Mouse (Mus musculus) liver, embryonic 12.5 days (tissue): ENCODE data around the gene Cdh6. TPM values are rescaled to one million over a fixed set of nuclear protein-coding genes. Genes with fewer than 3 reads are reported as not detected.

Experiments
- ATAC-seq: fragments of 200-750 bp; cut with Nextera tagmentation; 2 replicates; pipeline ENCODE4 v1.8.0; 2017; ENCODE audit warnings: moderate number of reproducible peaks, mild to moderate bottlenecking, moderate library complexity
- H3K27ac ChIP-seq: fragments of 300-500 bp; sonication (generic); 2 replicates; pipeline ENCODE4 v1.5.1; 2016; ENCODE audit warnings: mild to moderate bottlenecking
- H3K27me3 ChIP-seq: fragments of 300-500 bp; sonication (generic); replicated peaks from 2 replicates; pipeline ENCODE4 v1.6.1; 2016; ENCODE audit warnings: mild to moderate bottlenecking, moderate library complexity
- H3K36me3 ChIP-seq: fragments of 300-500 bp; sonication (generic); 2 replicates; pipeline ENCODE4 v1.6.1; 2016; ENCODE audit warnings: mild to moderate bottlenecking, moderate library complexity
- H3K4me1 ChIP-seq: fragments of 300-500 bp; sonication (generic); 2 replicates; pipeline ENCODE4 v1.6.1; 2016
- H3K4me2 ChIP-seq: fragments of 300-500 bp; sonication (generic); 2 replicates; pipeline ENCODE4 v1.6.1; 2016; ENCODE audit warnings: mild to moderate bottlenecking, moderate library complexity
- H3K4me3 ChIP-seq: fragments of 300-500 bp; sonication (generic); 2 replicates; pipeline ENCODE4 v1.5.1; 2016; ENCODE audit warnings: mild to moderate bottlenecking, moderate library complexity
- H3K9ac ChIP-seq: fragments of 300-500 bp; sonication (generic); 2 replicates; pipeline ENCODE4 v1.6.1; 2016; ENCODE audit warnings: mild to moderate bottlenecking, moderate library complexity
- H3K9me3 ChIP-seq: fragments of 300-500 bp; sonication (generic); replicated peaks from 2 replicates; pipeline ENCODE4 v1.6.1; 2016; ENCODE audit warnings: mild to moderate bottlenecking, moderate library complexity
- WGBS: fragments of 180-500 bp; shearing (Covaris S2); methylation state at CpG from one replicate; pipeline ENCODE4 v1.1.7; 2016; ENCODE audit not compliant: insufficient replicate concordance; 5-methylcytosine and 5-hydroxymethylcytosine counted together
- polyA plus RNA-seq: library from polyadenylated mRNA; unstranded; fragments of >200 nt; fragmentation: Nextera tagmentation; extraction: Ambion mirVana; gene quantifications from 2 replicates; pipeline ENCODE4 v1.2.1, GENCODE M21; 2016

Cdh6 gene
- polyA plus RNA-seq, 1 experiment from 2014 or later, result 0.29 TPM

DNA sequence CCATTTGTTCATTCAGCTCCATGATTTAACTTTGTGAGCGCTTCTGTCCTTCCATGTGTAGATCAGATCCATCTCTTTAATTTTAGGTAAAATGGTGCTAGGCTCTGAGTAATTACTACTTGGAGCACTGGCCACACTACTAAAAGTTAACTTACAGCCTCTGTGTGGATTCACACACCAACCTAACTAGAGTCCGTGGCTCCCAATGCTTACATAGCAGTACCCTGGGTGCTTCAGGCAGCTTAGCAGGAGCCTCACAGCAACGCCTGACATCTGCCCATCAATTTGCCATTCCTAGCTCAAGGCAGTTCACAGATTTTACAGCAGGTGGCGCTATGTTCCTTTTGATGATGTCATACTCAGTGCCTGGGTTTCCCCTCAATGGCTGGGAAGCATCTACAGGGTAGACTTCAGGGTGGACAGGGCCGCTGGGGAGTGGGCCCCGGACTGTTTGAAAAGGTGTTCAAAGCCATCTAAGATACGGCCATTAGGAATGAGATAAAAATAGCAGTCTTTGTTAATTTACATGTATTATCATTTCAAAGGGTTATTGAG is 84.9 kb downstream of the Cdh6 start:
- H3K4me3 ChIP-seq, result no peak overlapping the region
- no peaks in the 10 kb centered on the region for H3K4me1 ChIP-seq
- no peak overlapping the region for H3K27ac ChIP-seq
- WGBS, result 41% methylated on average over 7 of the region's 7 CpGs
- no peak for ATAC-seq
- H3K36me3 ChIP-seq, result no peaks in the 10 kb centered on the region
- H3K9ac ChIP-seq, result no peak overlapping the region
- no peaks in the 10 kb centered on the region for H3K9me3 ChIP-seq
- no peak overlapping the region for H3K4me2 ChIP-seq
- H3K27me3 ChIP-seq, result no peaks in the 10 kb centered on the region

DNA sequence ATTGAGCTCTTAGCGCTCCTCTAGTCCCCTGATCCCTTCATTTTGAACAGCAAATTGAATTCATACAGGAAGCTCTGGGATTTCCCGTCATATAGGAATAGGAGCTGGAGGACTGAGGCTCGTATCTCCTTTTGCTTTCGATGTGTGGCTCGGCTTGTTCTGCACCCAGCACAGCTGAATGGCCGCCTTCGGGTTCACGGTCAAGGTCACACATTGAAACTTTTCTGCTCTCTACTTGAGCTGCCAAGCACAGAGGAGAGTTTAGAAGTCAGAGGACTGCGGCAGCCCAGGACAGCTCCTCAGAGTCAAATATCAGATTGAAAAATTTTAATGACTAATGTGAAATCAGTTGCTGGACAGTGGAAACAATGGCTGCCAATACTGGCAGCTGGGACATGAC is 88.7 kb downstream of the Cdh6 start:
- no peak for ATAC-seq
- Histone ChIP-seq H3K27me3 (no peaks in the 10 kb centered on the region), H3K4me1 (no peaks in the 10 kb centered on the region), H3K27ac (no peak overlapping the region), H3K9ac (no peak overlapping the region), H3K4me3 (no peak overlapping the region), H3K9me3 (no peaks in the 10 kb centered on the region), H3K4me2 (no peak overlapping the region), H3K36me3 (no peaks in the 10 kb centered on the region)
- 77% methylated on average over 9 of the region's 9 CpGs for WGBS

DNA sequence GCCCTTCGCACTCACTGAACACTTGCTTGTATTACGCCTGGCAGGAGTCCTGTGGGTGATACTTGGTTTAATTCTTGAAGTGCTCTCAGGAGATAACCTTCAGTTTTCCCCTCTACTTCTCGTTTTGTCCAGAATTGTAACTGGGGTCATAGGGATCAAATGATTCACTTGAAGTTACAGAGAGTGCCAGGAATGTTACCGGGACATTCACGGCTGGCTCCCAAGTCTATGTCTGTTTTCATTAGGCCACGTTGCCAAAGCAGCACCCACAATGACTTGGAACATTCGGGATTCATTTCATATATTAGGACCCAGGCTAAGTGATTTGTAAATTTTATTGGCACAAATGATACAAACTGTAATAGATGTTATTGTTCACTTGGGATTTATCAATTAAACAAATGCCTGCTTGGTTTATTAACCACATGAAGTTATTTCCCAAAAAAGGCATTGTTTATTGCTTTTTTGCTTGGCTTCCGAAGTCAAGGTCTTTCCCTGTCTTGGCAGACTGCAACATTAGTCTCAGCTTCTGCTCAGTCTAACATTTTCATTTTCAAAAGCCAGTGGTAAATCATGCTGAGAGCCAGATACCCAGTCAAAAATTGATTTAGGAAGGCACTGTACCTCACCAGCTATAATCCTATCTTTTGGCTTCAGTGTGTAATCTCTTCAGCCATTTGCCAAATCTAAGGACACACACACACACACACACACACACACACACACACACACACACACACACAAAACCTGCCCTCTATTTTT is 96.4 kb downstream of the Cdh6 start:
- ATAC-seq, result no peak
- Histone ChIP-seq H3K36me3 (no peaks in the 10 kb centered on the region), H3K9me3 (no peaks in the 10 kb centered on the region), H3K4me1 (no peaks in the 10 kb centered on the region), H3K27ac (no peak overlapping the region), H3K4me3 (no peak overlapping the region), H3K4me2 (no peak overlapping the region), H3K27me3 (no peaks in the 10 kb centered on the region), H3K9ac (no peak overlapping the region)
- WGBS, result 73% methylated on average over 8 of the region's 8 CpGs

DNA sequence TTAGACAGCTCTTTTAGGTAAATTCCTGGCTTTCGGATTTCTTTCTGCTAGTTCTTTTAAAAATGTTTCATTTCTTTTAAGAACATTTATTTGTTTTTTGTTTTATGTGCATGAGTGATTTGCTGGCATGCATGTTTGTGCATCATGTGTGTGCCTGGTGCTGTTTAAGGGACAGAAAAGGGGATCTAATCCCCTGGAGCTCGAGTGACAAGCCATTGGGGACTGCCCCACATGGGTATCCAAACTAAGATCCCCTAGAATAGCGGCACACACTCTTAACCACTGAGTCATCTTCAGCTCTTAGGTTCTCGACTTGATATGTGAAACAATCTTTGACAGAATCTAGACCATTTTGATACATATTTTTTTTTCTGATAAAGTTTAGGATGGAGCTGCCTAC is 99.4 kb downstream of the Cdh6 start:
- Histone ChIP-seq H3K4me1 (no peaks in the 10 kb centered on the region), H3K9ac (no peak overlapping the region), H3K27ac (no peak overlapping the region), H3K27me3 (no peaks in the 10 kb centered on the region), H3K9me3 (no peaks in the 10 kb centered on the region), H3K4me2 (no peak overlapping the region), H3K4me3 (no peak overlapping the region), H3K36me3 (no peaks in the 10 kb centered on the region)
- no peak for ATAC-seq
- WGBS, result 45% methylated on average over 4 of the region's 4 CpGs

DNA sequence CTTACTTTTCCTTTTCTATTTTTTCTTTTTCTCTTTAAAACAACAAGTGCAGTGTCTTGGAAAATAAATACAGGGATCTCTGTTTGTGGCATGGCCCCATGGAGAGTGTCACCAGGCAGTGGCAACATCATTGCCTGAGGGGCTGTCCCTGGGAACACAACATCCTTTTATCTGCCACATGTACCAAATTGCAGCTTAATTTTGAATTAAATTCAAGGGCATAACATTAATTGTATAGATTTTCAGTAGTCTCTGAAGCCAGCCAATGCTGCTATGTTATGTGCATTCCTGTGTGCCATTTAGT is 105.3 kb downstream of the Cdh6 start:
- Histone ChIP-seq H3K4me1 (no peaks in the 10 kb centered on the region), H3K4me3 (no peak overlapping the region), H3K9ac (no peak overlapping the region), H3K4me2 (no peak overlapping the region), H3K36me3 (no peaks in the 10 kb centered on the region), H3K27ac (no peak overlapping the region), H3K27me3 (no peaks in the 10 kb centered on the region), H3K9me3 (no peaks in the 10 kb centered on the region)
- no peak for ATAC-seq

DNA sequence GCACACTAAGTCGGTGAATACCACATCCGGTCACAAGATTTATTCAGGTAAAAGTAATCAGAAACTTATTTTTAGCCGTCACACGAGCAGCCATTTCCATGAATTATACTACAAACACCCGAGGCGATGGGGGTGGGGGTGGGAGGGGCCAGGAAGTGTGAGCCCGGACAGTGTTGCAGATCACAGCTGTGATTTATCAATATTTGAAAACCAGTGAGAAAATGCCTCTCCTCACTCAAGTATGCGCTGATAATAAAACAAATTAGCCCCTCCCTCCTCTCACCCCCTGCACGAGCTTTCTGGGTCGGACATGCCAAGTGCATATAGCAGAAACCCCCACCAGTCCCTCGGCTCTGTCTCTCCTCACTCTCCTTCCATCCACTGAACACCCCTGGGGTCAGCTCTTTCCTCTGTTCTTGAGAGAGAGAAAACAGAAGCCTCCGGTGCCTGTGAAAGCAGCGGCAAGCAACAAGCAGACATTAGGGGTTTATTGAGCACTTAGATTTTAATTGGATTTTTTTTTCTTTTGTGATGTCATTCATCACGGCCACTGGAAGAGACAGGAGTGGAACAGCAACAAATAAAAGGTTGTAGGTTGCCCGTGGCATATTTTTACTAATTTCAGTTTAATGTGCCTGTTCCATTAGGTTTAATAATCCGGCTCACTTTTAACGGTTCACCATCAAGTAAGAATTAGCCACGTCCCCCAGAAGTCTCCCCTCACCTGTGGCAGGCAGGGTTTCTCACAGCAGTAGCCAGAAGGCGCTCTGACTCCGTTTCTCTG is 105.9 kb downstream of the Cdh6 start:
- 51% methylated on average over 20 of the region's 20 CpGs for WGBS
- no peaks in the 10 kb centered on the region for H3K36me3 ChIP-seq
- no peak for ATAC-seq
- no peaks in the 10 kb centered on the region for H3K9me3 ChIP-seq
- no peak overlapping the region for H3K27ac ChIP-seq
- 0 out of 2 replicates have a peak overlapping the region, but pooled peaks have one; percentile 3 for H3K4me2 ChIP-seq
- H3K27me3 ChIP-seq, result no peaks in the 10 kb centered on the region
- H3K4me1 ChIP-seq, result no peaks in the 10 kb centered on the region
- no peak overlapping the region for H3K4me3 ChIP-seq
- H3K9ac ChIP-seq, result no peak overlapping the region

DNA sequence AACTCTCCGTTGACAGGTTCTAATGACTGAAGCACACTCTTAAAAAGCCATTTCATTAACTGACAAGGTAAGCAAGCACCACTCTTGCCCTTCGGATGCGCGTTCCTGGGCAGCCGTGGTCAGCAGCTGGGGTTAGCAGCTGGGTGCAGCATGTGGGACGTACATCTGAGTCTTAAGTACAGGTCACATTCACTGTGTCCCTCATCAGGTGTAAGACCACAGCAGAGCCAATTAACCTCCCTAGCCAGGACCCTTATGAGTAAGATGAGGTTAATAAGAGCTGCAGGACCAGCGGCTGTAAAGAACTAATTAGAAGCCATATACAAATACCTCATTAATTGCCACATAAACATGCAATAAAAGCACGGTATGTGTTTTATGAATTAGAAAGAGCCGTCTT is 106.7 kb downstream of the Cdh6 start:
- Histone ChIP-seq H3K4me3 (no peak overlapping the region), H3K27ac (no peak overlapping the region), H3K27me3 (no peaks in the 10 kb centered on the region), H3K4me2 (no peak overlapping the region), H3K4me1 (no peaks in the 10 kb centered on the region), H3K9ac (no peak overlapping the region), H3K36me3 (no peaks in the 10 kb centered on the region), H3K9me3 (no peaks in the 10 kb centered on the region)
- 69% methylated on average over 9 of the region's 9 CpGs for WGBS
- ATAC-seq, result no peak

DNA sequence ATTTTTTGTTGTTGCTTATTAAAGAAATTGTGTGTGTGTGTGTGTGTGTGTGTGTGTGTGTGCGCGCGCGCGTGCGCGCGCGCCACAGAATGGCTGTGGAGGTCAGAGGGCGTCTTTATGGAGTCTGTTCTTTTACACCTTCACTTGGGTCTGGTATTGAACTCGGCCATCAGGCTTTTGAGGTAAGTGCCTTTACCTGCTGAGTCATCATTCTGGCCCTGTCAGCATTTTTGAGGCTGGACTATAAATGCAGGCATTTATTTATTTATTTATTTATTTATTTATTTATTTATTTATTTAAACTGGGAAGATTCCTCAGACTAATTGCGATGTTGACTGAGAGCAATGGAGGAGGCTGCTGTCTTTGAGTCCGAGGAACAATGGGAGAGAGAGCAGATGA is 109.8 kb downstream of the Cdh6 start:
- ATAC-seq, result no peak
- no peaks in the 10 kb centered on the region for H3K36me3 ChIP-seq
- H3K9ac ChIP-seq, result no peak overlapping the region
- H3K4me2 ChIP-seq, result no peak overlapping the region
- no peak overlapping the region for H3K27ac ChIP-seq
- 76% methylated on average over 13 of the region's 13 CpGs for WGBS
- no peak overlapping the region for H3K4me3 ChIP-seq
- H3K4me1 ChIP-seq, result no peaks in the 10 kb centered on the region
- H3K27me3 ChIP-seq, result no peaks in the 10 kb centered on the region
- no peaks in the 10 kb centered on the region for H3K9me3 ChIP-seq

DNA sequence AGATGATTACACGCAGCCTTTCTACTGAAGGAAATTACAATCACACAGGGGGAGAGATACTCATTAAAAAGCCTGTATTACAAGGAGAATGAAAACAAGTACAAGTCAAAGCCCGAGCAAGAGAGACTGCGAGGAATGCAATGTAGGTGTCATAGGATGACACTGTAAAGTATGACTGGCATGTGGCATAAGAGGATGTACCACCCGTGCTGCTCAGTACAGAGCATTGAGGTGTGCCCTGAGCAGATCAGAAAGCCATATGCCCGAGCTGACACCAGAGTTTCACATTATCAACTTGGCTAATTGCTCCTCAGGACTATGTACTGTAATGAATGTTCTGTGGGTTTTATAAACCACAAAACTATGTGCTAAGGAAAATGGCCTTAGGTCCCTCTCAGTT is 115.7 kb downstream of the Cdh6 start:
- H3K36me3 ChIP-seq, result no peaks in the 10 kb centered on the region
- no peak overlapping the region for H3K4me2 ChIP-seq
- no peak overlapping the region for H3K4me3 ChIP-seq
- H3K9ac ChIP-seq, result no peak overlapping the region
- no peaks in the 10 kb centered on the region for H3K27me3 ChIP-seq
- H3K27ac ChIP-seq, result no peak overlapping the region
- WGBS, result 67% methylated on average over 5 of the region's 5 CpGs
- no peaks in the 10 kb centered on the region for H3K4me1 ChIP-seq
- no peaks in the 10 kb centered on the region for H3K9me3 ChIP-seq
- no peak for ATAC-seq

DNA sequence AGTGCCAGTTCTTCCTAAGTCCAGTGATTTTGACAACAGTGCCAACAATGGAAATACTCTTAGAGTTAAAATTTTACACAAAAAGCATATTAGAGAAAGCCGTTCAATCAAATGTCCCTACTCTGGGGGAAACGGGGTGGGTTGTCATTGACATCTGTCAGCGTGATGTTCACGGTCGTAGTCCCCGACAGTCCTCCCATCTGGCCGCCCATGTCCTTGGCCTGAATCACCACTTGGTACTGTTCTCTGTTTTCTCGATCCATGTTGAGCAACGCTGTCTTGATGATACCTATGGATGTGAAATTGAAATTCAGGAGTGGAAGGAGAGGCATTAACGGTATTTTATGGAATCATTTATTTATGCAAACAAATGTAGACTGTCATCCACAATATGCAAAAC is 116.2 kb downstream of the Cdh6 start:
- Histone ChIP-seq H3K4me2 (no peak overlapping the region), H3K9me3 (no peaks in the 10 kb centered on the region), H3K4me3 (no peak overlapping the region), H3K36me3 (no peaks in the 10 kb centered on the region), H3K27ac (no peak overlapping the region), H3K4me1 (no peaks in the 10 kb centered on the region), H3K9ac (no peak overlapping the region), H3K27me3 (no peaks in the 10 kb centered on the region)
- 81% methylated on average over 10 of the region's 10 CpGs for WGBS
- no peak for ATAC-seq

DNA sequence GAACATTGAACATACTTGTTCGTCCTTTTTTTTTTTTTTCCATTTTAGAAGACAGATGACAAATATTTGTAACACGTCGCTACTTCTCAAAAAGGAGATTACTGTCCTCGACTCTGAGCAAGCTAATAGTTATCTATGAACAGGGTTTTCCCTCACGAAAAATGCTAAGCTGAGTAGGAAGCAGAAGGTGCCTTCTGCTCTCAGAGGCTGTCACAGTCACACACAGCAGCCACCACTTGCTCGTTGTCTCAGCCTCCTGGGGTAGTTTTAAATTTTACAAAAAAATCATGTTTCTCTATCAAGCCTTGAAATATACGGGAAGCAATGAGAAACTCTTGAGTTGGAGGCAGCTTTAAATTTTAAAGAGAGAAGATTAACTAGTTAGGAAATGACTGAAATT is 125.6 kb downstream of the Cdh6 start:
- Histone ChIP-seq H3K9ac (no peak overlapping the region), H3K4me2 (no peak overlapping the region), H3K9me3 (no peaks in the 10 kb centered on the region), H3K27me3 (no peaks in the 10 kb centered on the region), H3K4me3 (no peak overlapping the region), H3K27ac (no peak overlapping the region), H3K36me3 (no peaks in the 10 kb centered on the region), H3K4me1 (no peaks in the 10 kb centered on the region)
- no peak for ATAC-seq
- 57% methylated on average over 7 of the region's 7 CpGs for WGBS

DNA sequence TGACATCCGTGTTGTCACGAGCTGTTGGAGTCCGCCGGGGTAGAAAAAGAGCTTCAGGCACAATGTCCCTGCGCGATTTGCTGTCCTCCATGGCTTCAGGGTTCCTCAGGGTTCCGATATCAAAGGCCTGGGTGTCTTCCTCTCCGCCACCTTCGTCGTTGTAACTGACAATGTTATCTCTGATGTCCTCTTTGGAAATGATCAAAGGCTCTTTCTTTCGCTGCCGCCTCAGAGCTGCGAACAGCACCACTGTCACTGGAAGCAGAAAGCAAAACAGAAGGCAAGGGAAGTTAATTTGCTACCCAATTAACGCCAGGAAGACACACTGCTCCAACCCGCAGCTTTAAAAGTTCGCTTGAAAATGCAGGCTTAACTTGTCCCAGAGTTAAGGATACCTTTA is 139.0 kb downstream of the Cdh6 start:
- H3K27me3 ChIP-seq, result no peaks in the 10 kb centered on the region
- no peaks in the 10 kb centered on the region for H3K4me1 ChIP-seq
- no peak overlapping the region for H3K27ac ChIP-seq
- H3K4me2 ChIP-seq, result no peak overlapping the region
- no peaks in the 10 kb centered on the region for H3K36me3 ChIP-seq
- WGBS, result 24% methylated on average over 16 of the region's 16 CpGs
- H3K9ac ChIP-seq, result no peak overlapping the region
- no peaks in the 10 kb centered on the region for H3K9me3 ChIP-seq
- H3K4me3 ChIP-seq, result no peak overlapping the region
- ATAC-seq, result no peak
